Mouse (Mus musculus) T-helper 1 cell (primary cell): Measurements from ENCODE around the gene Ltb4r1.

ENCODE experiments used
- in situ Hi-C: fragments of 300-600 bp; cut with MboI, MseI; formaldehyde crosslinking; loops from one replicate; pipeline ENCODE4 v1.15.1; 2025; ENCODE audit warnings: high pct_unique_total_duplicates

Ltb4r1 gene

DNA sequence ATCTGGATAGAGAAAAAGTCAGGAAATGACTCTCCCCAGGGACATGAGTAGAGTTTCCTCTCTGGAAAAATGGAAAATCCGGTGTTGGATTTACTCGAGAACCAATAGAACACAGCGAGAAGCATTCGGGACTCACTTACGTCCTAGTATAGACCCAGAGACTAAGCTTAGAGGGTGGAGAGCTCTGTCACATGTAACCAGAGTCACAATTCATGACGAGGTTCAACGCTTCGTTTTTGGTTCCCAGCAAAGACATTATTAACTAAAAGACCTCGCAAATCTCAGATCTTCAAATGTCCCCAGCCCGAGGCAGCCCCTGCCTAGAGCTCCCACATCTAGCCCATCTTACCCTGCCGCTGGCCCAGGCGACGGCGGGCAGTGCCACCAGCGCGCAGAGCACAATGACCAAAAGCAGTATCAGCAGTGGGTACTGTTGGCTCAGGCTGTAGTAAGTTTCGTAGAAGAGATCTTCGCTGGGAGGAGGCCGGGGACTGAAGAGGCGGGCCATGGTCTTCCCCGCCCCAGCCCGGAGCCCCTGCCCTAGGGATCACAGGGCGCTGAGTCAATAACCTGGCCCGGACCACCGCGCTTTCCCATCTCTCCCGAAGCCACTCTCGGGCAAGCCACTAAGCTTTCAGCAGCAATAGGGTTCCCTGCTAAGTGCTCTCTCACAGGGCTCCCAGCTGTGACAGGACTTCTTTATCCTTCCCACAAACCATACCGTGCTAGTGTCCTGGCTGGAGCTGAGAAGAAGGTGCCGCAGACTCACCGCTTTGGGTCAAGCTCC lies 17.6 kb downstream of the Ltb4r1 start:
- in situ Hi-C loops = no loop called here

DNA sequence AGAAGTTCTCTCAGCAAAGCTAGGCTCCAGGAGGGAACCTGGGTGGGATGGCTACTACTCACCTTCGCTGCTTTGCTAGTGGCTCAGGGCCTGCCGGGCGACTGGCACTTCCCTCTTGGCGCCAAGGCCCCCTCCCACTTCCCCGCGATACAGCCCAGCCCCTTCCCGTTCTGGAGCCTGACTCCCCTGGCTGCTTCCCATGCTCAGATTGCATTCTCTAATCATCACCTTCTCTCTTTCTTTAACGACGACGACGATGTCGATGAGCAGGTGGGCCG lies 18.1 kb downstream of the Ltb4r1 start, which contains the start of gene Adcy4:
Gene Adcy4 (minus strand): TSS at position 138 of the 278 bp plus-strand sequence.
- in situ Hi-C loops = no loop called here

DNA sequence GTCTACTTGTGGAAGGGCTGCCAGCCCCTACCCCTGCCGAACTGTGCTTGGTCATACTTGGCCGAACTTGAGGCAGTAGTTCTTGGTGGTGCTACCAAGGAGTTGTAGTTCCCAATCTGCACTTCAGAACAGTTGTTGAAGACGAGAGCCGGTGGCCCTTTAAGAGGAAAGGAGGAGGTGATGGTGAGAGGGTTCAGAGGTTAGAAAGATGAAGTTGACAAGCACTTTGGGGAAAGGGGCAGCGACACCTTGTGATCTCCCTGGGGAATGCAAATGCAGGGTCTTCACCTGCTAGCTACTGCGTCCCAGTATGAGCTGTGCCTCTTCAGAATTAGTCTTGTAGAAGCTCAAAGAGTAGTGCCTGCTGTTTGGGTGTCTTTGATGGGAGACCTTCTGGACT lies 19.4 kb downstream of the Ltb4r1 start:
- in situ Hi-C loops = loop anchor here (5.0 kb wide), 3 partner anchors 47 to 137 kb away; no protein-coding TSS in a partner anchor

DNA sequence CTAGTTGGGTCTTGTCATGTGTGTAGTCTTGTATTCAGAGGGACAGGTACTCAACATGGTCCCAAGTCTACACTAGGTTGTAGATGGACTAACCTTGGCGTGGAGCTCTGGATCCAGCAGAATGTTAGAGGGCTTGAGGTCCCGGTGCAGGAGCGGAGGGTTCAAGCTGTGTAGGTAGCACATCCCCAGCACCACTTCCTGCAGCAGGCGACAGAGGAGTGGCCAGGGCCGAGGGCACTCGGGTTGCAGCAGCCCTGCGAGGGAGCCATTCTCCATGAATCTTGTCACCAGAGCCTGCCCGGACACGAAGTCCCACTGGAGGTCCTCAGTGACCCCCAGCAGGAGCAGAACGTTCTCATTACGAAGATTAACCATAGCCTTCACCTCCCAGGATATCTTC lies 22.0 kb downstream of the Ltb4r1 start:
- in situ Hi-C loops = loop anchor here (5.0 kb wide), 3 partner anchors 45 to 135 kb away; no protein-coding TSS in a partner anchor

DNA sequence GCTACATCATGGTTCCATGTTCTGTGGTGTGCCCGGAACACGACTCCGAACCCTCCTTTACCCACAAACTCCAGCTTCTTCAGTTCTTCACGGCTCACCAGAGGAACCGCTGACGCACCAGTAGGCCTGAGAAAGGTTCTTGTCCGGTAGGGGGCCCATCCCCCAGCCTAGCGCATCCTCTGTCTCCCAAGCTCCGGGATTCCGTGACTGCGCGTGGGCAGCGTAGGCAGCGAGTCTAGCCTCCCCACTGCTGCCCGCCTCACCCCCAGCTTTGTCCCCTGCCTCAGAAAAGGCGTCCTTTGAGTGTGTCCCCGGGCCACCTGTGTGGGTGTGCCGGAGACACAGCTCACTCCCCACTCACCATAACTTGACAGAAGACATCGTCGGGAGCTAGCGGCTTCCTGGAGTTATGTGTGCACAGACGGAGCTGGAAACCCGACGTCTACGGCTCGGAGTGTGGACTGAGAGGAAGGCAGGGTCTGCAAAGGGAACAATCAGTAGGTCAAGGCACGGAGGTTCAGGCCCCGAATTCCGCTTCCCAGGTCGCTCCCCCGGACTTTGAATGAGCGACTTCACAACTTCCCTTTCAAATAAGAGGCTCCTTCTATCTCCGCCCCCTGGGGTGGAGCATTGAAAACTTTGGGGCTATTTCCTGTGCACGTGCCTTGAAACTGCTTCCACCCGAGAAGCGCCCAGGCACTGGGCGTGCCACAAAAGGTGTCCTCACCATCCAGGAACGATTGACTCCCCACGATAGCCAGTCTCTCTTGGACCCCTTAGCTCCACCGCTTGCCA lies 22.7 kb downstream of the Ltb4r1 start, which contains the start of gene Ripk3:
Gene Ripk3 (minus strand): TSS at position 610 of the 795 bp plus-strand sequence.
- in situ Hi-C loops = loop anchor here (5.0 kb wide), 3 partner anchors 44 to 134 kb away; no protein-coding TSS in a partner anchor

DNA sequence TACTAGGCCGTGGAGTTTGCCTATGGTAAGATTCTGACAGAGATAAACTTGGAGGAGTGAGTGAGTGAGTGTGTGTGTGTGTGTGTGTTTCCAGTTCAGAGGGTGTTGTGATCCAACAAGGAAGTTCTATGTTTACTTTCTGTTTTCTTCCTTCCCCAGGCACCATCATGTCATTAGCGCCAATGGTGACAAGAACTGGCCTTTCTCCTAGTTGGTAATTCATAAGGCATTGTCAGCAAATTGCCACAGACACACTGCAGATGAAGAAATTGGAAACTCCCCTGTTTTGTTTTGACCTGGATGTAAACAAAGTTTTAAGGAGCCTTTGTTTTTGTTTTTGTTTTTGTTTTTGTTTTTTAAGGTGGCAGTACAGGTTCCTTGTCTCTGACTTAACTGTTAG lies 27.7 kb downstream of the Ltb4r1 start:
- in situ Hi-C loops = no loop called here

DNA sequence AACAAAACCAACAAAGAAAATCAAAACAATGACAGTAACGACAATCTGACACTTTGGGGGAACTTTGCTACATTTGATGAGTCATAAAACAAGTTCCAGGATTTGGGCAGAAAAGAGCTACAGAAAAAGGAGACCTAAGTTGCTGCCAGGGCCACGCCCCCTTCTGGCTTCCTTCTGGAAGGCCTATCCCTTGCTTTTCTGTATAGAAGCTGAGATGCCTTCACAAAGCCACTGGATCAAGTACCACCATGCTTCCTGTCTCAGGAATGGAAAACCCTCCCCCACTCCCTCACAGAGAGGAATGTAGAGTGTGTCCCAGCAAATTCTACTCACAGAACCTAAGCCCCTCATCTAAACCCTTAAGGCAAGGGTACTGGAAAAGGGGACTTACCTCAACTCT lies 28.2 kb downstream of the Ltb4r1 start:
- in situ Hi-C loops = no loop called here

DNA sequence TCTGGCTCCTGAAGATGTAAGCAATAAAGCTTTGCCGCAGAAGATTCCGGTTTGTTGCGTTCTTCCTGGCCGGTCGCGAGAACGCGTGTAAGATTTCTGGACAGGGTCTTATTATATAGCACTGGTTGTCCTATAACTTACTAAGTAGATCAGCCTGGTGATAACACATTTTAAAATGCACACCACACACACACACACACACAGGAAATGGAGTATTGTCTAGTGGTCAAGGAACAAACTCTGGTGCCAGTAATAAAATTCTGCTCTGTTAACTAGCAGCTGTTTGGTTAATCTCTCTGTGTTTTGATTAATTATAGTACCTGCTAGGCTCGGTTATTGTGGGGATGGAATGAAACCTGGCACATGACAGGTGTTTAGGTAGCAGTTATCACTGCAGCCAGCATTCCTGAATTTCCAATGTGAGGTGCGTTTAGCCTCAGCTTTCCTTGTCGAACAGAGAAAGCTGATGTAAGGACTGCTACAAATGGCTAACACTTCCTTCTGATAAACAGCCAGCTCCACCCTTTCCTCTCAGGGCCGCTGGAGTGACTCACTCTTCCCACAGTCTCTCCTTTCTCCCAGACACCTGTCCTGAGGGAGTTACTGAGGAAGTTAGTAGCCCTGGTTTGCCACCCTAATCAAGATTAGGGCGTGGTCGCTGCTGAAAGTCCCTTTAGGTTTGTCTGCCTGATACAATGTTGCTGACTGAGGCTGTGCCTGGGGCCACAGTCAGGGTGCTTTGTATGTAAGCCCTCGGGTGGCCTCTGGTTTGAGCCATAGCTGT lies 29.8 kb downstream of the Ltb4r1 start:
- in situ Hi-C loops = no loop called here

DNA sequence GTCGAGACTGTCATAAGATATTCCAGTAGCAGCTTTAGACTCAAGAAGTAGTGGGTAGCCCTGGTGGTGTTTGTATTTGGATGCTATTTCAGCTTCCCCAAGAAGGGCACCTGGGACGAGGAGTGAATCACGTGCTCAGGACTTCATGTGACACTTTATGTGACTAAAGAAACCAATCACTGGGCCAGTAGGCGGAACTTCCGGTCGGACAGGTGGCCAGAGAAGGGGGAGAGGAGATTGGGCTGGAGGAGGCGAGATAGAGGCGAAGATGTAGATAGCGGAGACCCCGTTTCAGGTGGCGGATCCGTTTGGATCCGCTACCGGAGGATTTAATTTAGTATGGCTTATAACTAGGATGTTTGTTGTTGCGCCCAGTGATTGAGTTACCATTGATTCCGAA lies 49.1 kb downstream of the Ltb4r1 start:
- in situ Hi-C loops = loop anchor here (10.0 kb wide), 1 partner anchor 1350 kb away; the partner anchor contains the start of gene Lrp10

DNA sequence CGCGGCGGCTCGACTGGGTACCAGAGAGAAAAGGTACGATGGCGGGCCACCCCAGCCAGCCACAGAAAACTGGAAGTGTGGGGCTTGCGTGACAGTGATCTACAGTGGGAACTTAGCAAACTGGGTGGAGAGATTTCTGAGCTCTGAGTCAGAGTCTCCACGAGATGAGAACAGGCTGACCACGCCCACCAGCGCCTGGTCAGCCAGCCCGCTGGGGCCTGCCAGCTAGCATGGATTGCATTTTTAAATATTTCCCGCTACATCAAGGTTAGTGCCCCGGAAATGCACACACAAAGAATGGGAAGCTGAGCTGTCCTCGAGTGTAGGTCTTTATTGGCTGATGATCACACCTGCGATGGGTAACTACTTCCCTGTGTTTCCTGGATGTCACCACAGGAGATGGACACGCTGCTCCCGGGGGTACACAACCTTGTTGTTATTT lies 49.6 kb downstream of the Ltb4r1 start:
- in situ Hi-C loops = loop anchor here (10.0 kb wide), 1 partner anchor 1351 kb away; the partner anchor contains the start of gene Lrp10
